Mouse (Mus musculus): ENCODE measurements around the gene Rab3a. TPM values are rescaled to one million over a fixed set of nuclear protein-coding genes. Genes with fewer than 3 reads are reported as not detected.

The Rab3a gene
- polyA plus RNA-seq (2014; fragmentation: Illumina TruSeq; extraction: RNeasy Lipid Tissue Mini Kit (QIAGEN cat#74804); ENCODE audit: low read depth, low replicate concordance): 1.7 TPM

GRCm38 (mm10) chr8:70754043-70754870, at the start of gene Rab3a:
TSS of gene Rab3a (plus strand) at chr8:70754679.

GRCm38 (mm10) chr8:70718297-70718696, 36.2 kb upstream of the Rab3a start, which contains the start of gene Gm3336:
TSS of gene Gm3336 (plus strand) at chr8:70718543.

GRCm38 (mm10) chr8:70723486-70724210, 30.8 kb upstream of the Rab3a start, which contains the start of gene Pde4c:
TSS of gene Pde4c (plus strand) at chr8:70723720.

GRCm38 (mm10) chr8:70760775-70761406, 6.4 kb downstream of the Rab3a start, which contains the start of gene Mpv17l2:
TSS of gene Mpv17l2 (minus strand) at chr8:70760946.

GRCm38 (mm10) chr8:70776496-70777444, 22.3 kb downstream of the Rab3a start, which contains the start of gene Pik3r2:
TSS of gene Pik3r2 (minus strand) at chr8:70776713.

GRCm38 (mm10) chr8:70804481-70805206, 50.2 kb downstream of the Rab3a start, which contains the start of gene Mast3:
TSS of gene Mast3 (minus strand) at chr8:70805054.

GRCm38 (mm10) chr8:70808239-70808638, 53.8 kb downstream of the Rab3a start, which contains the start of gene Il12rb1:
TSS of gene Il12rb1 (plus strand) at chr8:70808449.

Other genes starting within 250 kb of the Rab3a start
- gene Rex1bd, start 247.9 kb upstream of the Rab3a start, polyA plus RNA-seq (2014; fragmentation: Illumina TruSeq; extraction: RNeasy Lipid Tissue Mini Kit (QIAGEN cat#74804); ENCODE audit: low read depth, low replicate concordance): 2.6 TPM
- 2.6 TPM for gene Uba52, start 243.9 kb upstream of the Rab3a start, polyA plus RNA-seq (2014; fragmentation: Illumina TruSeq; extraction: RNeasy Lipid Tissue Mini Kit (QIAGEN cat#74804); ENCODE audit: low read depth, low replicate concordance)
- gene Fkbp8, start 227.0 kb upstream of the Rab3a start, polyA plus RNA-seq (2014; fragmentation: Illumina TruSeq; extraction: RNeasy Lipid Tissue Mini Kit (QIAGEN cat#74804); ENCODE audit: low read depth, low replicate concordance): 8.5 TPM
- gene Kxd1, start 226.7 kb upstream of the Rab3a start, polyA plus RNA-seq (2014; fragmentation: Illumina TruSeq; extraction: RNeasy Lipid Tissue Mini Kit (QIAGEN cat#74804); ENCODE audit: low read depth, low replicate concordance): 9.0 TPM
- gene Ell, start 215.2 kb upstream of the Rab3a start, polyA plus RNA-seq (2014; fragmentation: Illumina TruSeq; extraction: RNeasy Lipid Tissue Mini Kit (QIAGEN cat#74804); ENCODE audit: low read depth, low replicate concordance): 0.98 TPM
- gene Isyna1, start 160.3 kb upstream of the Rab3a start, polyA plus RNA-seq (2014; fragmentation: Illumina TruSeq; extraction: RNeasy Lipid Tissue Mini Kit (QIAGEN cat#74804); ENCODE audit: low read depth, low replicate concordance): not detected
- not detected for gene Ssbp4, start 145.8 kb upstream of the Rab3a start, polyA plus RNA-seq (2014; fragmentation: Illumina TruSeq; extraction: RNeasy Lipid Tissue Mini Kit (QIAGEN cat#74804); ENCODE audit: low read depth, low replicate concordance)
- gene Lrrc25, start 138.5 kb upstream of the Rab3a start, polyA plus RNA-seq (2014; fragmentation: Illumina TruSeq; extraction: RNeasy Lipid Tissue Mini Kit (QIAGEN cat#74804); ENCODE audit: low read depth, low replicate concordance): not detected
- gene Gdf15, start 122.2 kb upstream of the Rab3a start, polyA plus RNA-seq (2014; fragmentation: Illumina TruSeq; extraction: RNeasy Lipid Tissue Mini Kit (QIAGEN cat#74804); ENCODE audit: low read depth, low replicate concordance): not detected
- gene Pgpep1, start 94.3 kb upstream of the Rab3a start, polyA plus RNA-seq (2014; fragmentation: Illumina TruSeq; extraction: RNeasy Lipid Tissue Mini Kit (QIAGEN cat#74804); ENCODE audit: low read depth, low replicate concordance): 13.4 TPM
- not detected for gene Lsm4, start 81.4 kb upstream of the Rab3a start, polyA plus RNA-seq (2014; fragmentation: Illumina TruSeq; extraction: RNeasy Lipid Tissue Mini Kit (QIAGEN cat#74804); ENCODE audit: low read depth, low replicate concordance)
- 44.0 TPM for gene Jund, start 55.7 kb upstream of the Rab3a start, polyA plus RNA-seq (2014; fragmentation: Illumina TruSeq; extraction: RNeasy Lipid Tissue Mini Kit (QIAGEN cat#74804); ENCODE audit: low read depth, low replicate concordance)
- gene Iqcn, start 51.2 kb upstream of the Rab3a start, polyA plus RNA-seq (2014; fragmentation: Illumina TruSeq; extraction: RNeasy Lipid Tissue Mini Kit (QIAGEN cat#74804); ENCODE audit: low read depth, low replicate concordance): not detected
- gene Gm3336, start 36.1 kb upstream of the Rab3a start, polyA plus RNA-seq (2014; fragmentation: Illumina TruSeq; extraction: RNeasy Lipid Tissue Mini Kit (QIAGEN cat#74804); ENCODE audit: low read depth, low replicate concordance): 31.1 TPM
- gene Pde4c, start 31.0 kb upstream of the Rab3a start, polyA plus RNA-seq (2014; fragmentation: Illumina TruSeq; extraction: RNeasy Lipid Tissue Mini Kit (QIAGEN cat#74804); ENCODE audit: low read depth, low replicate concordance): 0.19 TPM
- gene Mpv17l2, start 6.3 kb downstream of the Rab3a start, polyA plus RNA-seq (2014; fragmentation: Illumina TruSeq; extraction: RNeasy Lipid Tissue Mini Kit (QIAGEN cat#74804); ENCODE audit: low read depth, low replicate concordance): 1.7 TPM
- gene Pik3r2, start 22.0 kb downstream of the Rab3a start, polyA plus RNA-seq (2014; fragmentation: Illumina TruSeq; extraction: RNeasy Lipid Tissue Mini Kit (QIAGEN cat#74804); ENCODE audit: low read depth, low replicate concordance): 1.5 TPM
- 1.9 TPM for gene Mast3, start 50.4 kb downstream of the Rab3a start, polyA plus RNA-seq (2014; fragmentation: Illumina TruSeq; extraction: RNeasy Lipid Tissue Mini Kit (QIAGEN cat#74804); ENCODE audit: low read depth, low replicate concordance)
- gene Il12rb1, start 53.8 kb downstream of the Rab3a start, polyA plus RNA-seq (2014; fragmentation: Illumina TruSeq; extraction: RNeasy Lipid Tissue Mini Kit (QIAGEN cat#74804); ENCODE audit: low read depth, low replicate concordance): not detected
- gene Arrdc2, start 85.0 kb downstream of the Rab3a start, polyA plus RNA-seq (2014; fragmentation: Illumina TruSeq; extraction: RNeasy Lipid Tissue Mini Kit (QIAGEN cat#74804); ENCODE audit: low read depth, low replicate concordance): 3.8 TPM
- not detected for gene Kcnn1, start 108.6 kb downstream of the Rab3a start, polyA plus RNA-seq (2014; fragmentation: Illumina TruSeq; extraction: RNeasy Lipid Tissue Mini Kit (QIAGEN cat#74804); ENCODE audit: low read depth, low replicate concordance)
- not detected for gene Ccdc124, start 119.3 kb downstream of the Rab3a start, polyA plus RNA-seq (2014; fragmentation: Illumina TruSeq; extraction: RNeasy Lipid Tissue Mini Kit (QIAGEN cat#74804); ENCODE audit: low read depth, low replicate concordance)
- not detected for gene Slc5a5, start 138.1 kb downstream of the Rab3a start, polyA plus RNA-seq (2014; fragmentation: Illumina TruSeq; extraction: RNeasy Lipid Tissue Mini Kit (QIAGEN cat#74804); ENCODE audit: low read depth, low replicate concordance)
- 55.6 TPM for gene Rpl18a, start 142.7 kb downstream of the Rab3a start, polyA plus RNA-seq (2014; fragmentation: Illumina TruSeq; extraction: RNeasy Lipid Tissue Mini Kit (QIAGEN cat#74804); ENCODE audit: low read depth, low replicate concordance)
- 1.5 TPM for gene Map1s, start 151.3 kb downstream of the Rab3a start, polyA plus RNA-seq (2014; fragmentation: Illumina TruSeq; extraction: RNeasy Lipid Tissue Mini Kit (QIAGEN cat#74804); ENCODE audit: low read depth, low replicate concordance)

Data from sigmoid colon, adult 10 weeks (tissue).